Mouse (Mus musculus) limb, embryonic 14.5 days (tissue): ENCODE results near the gene Hspd1. TPM values are rescaled to one million over a fixed set of nuclear protein-coding genes. Genes with fewer than 3 reads are reported as not detected.
A peak's percentile ranks its signal among the peaks of the same experiment; 100 is the strongest.
"Not testable (repeated sequence)": the region's sequence is repeated elsewhere in the genome, so short reads cannot be mapped to it uniquely, and the experiment has no call there.

Source experiments
- ATAC-seq: fragments of 200-750 bp; cut with Nextera tagmentation; 2 replicates; pipeline ENCODE4 v1.8.0; 2017; ENCODE audit warnings: low read depth, moderate number of reproducible peaks, moderate TSS enrichment; ENCODE audit not compliant: low FRiP score
- DNase-seq: peaks from one replicate; pipeline ENCODE4 v3.0.0-alpha.2; 2015; ENCODE audit warnings: low spot score
- H3K27ac ChIP-seq: fragments of 300-500 bp; sonication (generic); replicated peaks from 2 replicates; pipeline ENCODE4 v1.5.1; 2014; ENCODE audit warnings: low read depth, mild to moderate bottlenecking, low read length, moderate library complexity, mixed read lengths
- H3K27me3 ChIP-seq: fragments of 300-500 bp; sonication (generic); 2 replicates; pipeline ENCODE4 v1.6.1; 2014; ENCODE audit warnings: low read length, mixed read lengths; ENCODE audit not compliant: control insufficient read depth, insufficient read depth
- H3K36me3 ChIP-seq: fragments of 300-500 bp; sonication (generic); 2 replicates; pipeline ENCODE4 v1.6.1; 2014; ENCODE audit warnings: mild to moderate bottlenecking, low read length, moderate library complexity, mixed read lengths; ENCODE audit not compliant: control insufficient read depth, insufficient read depth
- H3K4me1 ChIP-seq: fragments of 300-500 bp; sonication (generic); 2 replicates; pipeline ENCODE4 v1.6.1; 2014; ENCODE audit warnings: antibody characterized with exemption, low read length, mixed read lengths; ENCODE audit not compliant: control insufficient read depth, insufficient read depth
- H3K4me2 ChIP-seq: fragments of 300-500 bp; sonication (generic); replicated peaks from 2 replicates; pipeline ENCODE4 v1.6.1; 2014; ENCODE audit warnings: low read depth, mild to moderate bottlenecking, low read length, moderate library complexity; ENCODE audit not compliant: severe bottlenecking
- H3K4me3 ChIP-seq: fragments of 300-500 bp; sonication (generic); replicated peaks from 2 replicates; pipeline ENCODE4 v1.5.1; 2014; ENCODE audit warnings: low read length
- H3K9ac ChIP-seq: fragments of 300-500 bp; sonication (generic); 2 replicates; pipeline ENCODE4 v1.6.1; 2014; ENCODE audit warnings: mild to moderate bottlenecking, low read depth, low read length, moderate library complexity; ENCODE audit not compliant: severe bottlenecking
- H3K9me3 ChIP-seq: fragments of 300-500 bp; sonication (generic); 2 replicates; pipeline ENCODE4 v1.6.1; 2016; ENCODE audit warnings: low read length; ENCODE audit not compliant: control insufficient read depth
- POLR2A ChIP-seq: fragments of 200-500 bp; IDR thresholded peaks from 2 replicates; pipeline ENCODE4 v1.8.0; 2012; ENCODE audit warnings: inconsistent platforms, mild to moderate bottlenecking, moderate library complexity, borderline replicate concordance; ENCODE audit not compliant: insufficient read depth, insufficient read length; ENCODE audit errors: extremely low read depth
- WGBS: fragments of 180-500 bp; shearing (Covaris S2); extraction: QIAGEN DNeasy Blood & Tissue Kit; methylation state at CpG from one replicate; pipeline ENCODE4 v1.1.7; 2014; 5-methylcytosine and 5-hydroxymethylcytosine counted together
- polyA plus RNA-seq, 2 experiments: library from polyadenylated mRNA; depleted of rRNA in 1 of 2; stranded (reverse) in 1 of 2; unstranded in 1 of 2; fragments of >200 nt; fragmentation: Nextera tagmentation in 1 of 2; extraction: Ambion mirVana in 1 of 2; gene quantifications; 2 replicates each; pipeline versions ENCODE4 v1.2.1 to v1.2.3; 2012 to 2014

Gene Hspd1
- polyA plus RNA-seq, 2 experiments = 161 to 252 TPM

- WGBS = under 1% methylated on average over 36 of the region's 47 CpGs
- no peaks in the 10 kb centered on the region for H3K9me3 ChIP-seq
Measured at GRCm38 (mm10) chr1:55131424-55132014, 43.5 kb upstream of the Hspd1 start.

DNA sequence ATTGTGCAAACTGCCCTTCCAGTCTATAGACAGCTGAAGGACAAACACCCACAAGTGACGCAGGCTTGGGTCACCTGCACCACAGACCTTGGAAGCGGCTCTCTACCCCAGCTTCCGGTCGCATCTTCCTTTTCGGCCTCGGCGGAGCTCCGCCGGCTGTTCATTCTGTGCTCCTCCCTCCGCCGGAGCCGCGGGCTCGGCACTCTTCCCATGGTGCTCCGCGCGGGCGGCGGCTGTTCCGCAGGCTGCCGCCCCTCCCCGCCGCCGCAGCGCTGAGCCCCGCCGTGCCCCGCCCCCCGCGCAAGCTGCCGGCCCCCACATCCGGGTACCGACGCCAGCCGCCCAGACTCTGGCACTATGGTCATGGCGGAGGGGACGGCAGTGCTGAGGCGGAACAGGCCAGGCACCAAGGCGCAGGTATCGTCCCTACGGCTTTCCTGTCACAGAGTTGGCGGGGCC, 42.9 kb upstream of the Hspd1 start, which contains the start of gene Mob4:
Mob4 (plus strand) TSS at position 289 of the 459 bp plus-strand sequence.
- peak; percentile 96 for ATAC-seq
- Histone ChIP-seq H3K9ac (peak within 1 kb of the TSS; percentile 98), H3K9me3 (no peaks in the 10 kb centered on the region), H3K27me3 (no peaks in the 10 kb centered on the region), H3K27ac (peak within 1 kb of the TSS; percentile 94), H3K4me1 (peaks cover 12% of the 10 kb centered on the region), H3K36me3 (0 out of 2 replicates have a peak, but pooled peaks cover 9% of the 10 kb centered on the region), H3K4me2 (peak within 1 kb of the TSS; percentile 69), H3K4me3 (peak within 1 kb of the TSS; percentile 94)
- WGBS = under 1% methylated on average over 38 of the region's 42 CpGs
- peak; percentile 46; the same call in 1 of the 2 replicates for TF ChIP-seq POLR2A
- peak; percentile 81 for DNase-seq

More at GRCm38 (mm10) chr1:55131424-55132014, 43.5 kb upstream of the Hspd1 start:
- peaks cover 12% of the 10 kb centered on the region for H3K4me1 ChIP-seq
- no peaks in the 10 kb centered on the region for H3K27me3 ChIP-seq
- 0 out of 2 replicates have a peak, but pooled peaks cover 9% of the 10 kb centered on the region for H3K36me3 ChIP-seq
- H3K9ac ChIP-seq = peak overlapping the region; percentile 98
- peak overlapping the region; percentile 94 for H3K4me3 ChIP-seq
- no peak for TF ChIP-seq POLR2A
- peak; percentile 39 for DNase-seq
- ATAC-seq = peak; percentile 75
- H3K27ac ChIP-seq = peak overlapping the region; percentile 94
- peak overlapping the region; percentile 69 for H3K4me2 ChIP-seq

- Histone ChIP-seq H3K27me3 (no peaks in the 10 kb centered on the region), H3K4me3 (peak overlapping the region; percentile 94), H3K4me1 (peaks cover 12% of the 10 kb centered on the region), H3K9ac (peak overlapping the region; percentile 98), H3K4me2 (peak overlapping the region; percentile 69), H3K9me3 (no peaks in the 10 kb centered on the region), H3K27ac (peak overlapping the region; percentile 94), H3K36me3 (0 out of 2 replicates have a peak, but pooled peaks cover 6% of the 10 kb centered on the region)
- ATAC-seq (no peak), DNase-seq (no peak)
- 65% methylated on average over 10 of the region's 10 CpGs for WGBS
- no peak for TF ChIP-seq POLR2A
Measured at GRCm38 (mm10) chr1:55130190-55130916, 42.3 kb upstream of the Hspd1 start.

DNA sequence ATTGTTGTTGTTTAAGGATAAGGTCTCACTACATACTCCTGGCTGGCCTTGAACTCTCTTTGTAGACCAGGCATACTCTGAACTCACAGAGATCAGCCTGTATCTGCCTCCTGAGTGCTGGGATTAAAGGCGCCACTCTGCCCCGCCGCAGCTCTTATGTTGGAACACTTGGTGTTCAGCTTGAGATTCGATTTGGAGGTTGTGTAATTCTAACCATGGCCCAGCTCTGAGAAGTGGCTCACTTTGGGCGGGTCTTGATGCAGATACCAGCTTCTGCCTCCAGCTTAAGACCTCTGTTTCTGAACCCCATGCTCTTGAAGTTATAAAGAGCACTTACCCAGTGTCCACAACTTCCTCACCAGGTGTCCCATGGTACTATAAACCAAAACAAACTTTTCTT, 41.7 kb upstream of the Hspd1 start:
- DNase-seq (no peak), ATAC-seq (no peak)
- Histone ChIP-seq H3K4me1 (peaks cover 12% of the 10 kb centered on the region), H3K27ac (no peak overlapping the region), H3K36me3 (0 out of 2 replicates have a peak, but pooled peaks cover 2% of the 10 kb centered on the region), H3K4me3 (no peak overlapping the region), H3K27me3 (no peaks in the 10 kb centered on the region), H3K4me2 (no peak overlapping the region), H3K9me3 (no peaks in the 10 kb centered on the region), H3K9ac (no peak overlapping the region)
- 86% methylated on average over 5 of the region's 5 CpGs for WGBS
- TF ChIP-seq POLR2A = no peak

DNA sequence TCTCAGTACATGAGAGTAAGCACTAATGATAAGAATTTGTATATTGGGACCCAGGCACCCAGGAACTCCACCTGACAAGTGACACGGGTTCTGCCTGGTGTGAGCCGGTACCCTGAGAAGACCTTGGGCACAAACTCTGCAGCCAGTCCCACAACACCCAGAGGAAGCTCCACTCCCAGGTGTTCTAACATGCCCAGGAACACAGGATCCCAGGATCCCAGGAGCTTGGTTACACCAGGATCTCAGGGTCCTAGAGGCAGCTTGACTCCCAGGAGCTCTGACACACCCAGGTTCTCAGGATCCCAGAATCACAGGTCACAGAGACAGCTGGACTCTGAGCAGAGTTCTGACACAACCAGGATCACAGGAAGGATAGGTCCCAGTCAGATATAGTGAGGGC, 36.1 kb upstream of the Hspd1 start:
- ATAC-seq, H3K4me2 ChIP-seq, DNase-seq, H3K36me3 ChIP-seq, H3K9me3 ChIP-seq, H3K27ac ChIP-seq, H3K4me3 ChIP-seq, H3K9ac ChIP-seq, H3K27me3 ChIP-seq, H3K4me1 ChIP-seq: not testable (repeated sequence)
- 100% methylated on average over 2 of the region's 2 CpGs for WGBS
